Mouse (Mus musculus) liver, embryonic 16.5 days (tissue): ENCODE results near the gene Dync2h1. TPM values are rescaled to one million over a fixed set of nuclear protein-coding genes. Genes with fewer than 3 reads are reported as not detected.
"Not testable (repeated sequence)": the region's sequence is repeated elsewhere in the genome, so short reads cannot be mapped to it uniquely, and the experiment has no call there.

Experiments
- ATAC-seq: fragments of 200-750 bp; cut with Nextera tagmentation; 2 replicates; pipeline ENCODE4 v1.8.0; 2017; ENCODE audit warnings: low read depth, mild to moderate bottlenecking, moderate number of reproducible peaks, moderate library complexity
- H3K27ac ChIP-seq: fragments of 300-500 bp; sonication (generic); 2 replicates; pipeline ENCODE4 v1.5.1; 2014; ENCODE audit warnings: mild to moderate bottlenecking, low read length
- H3K27me3 ChIP-seq: fragments of 300-500 bp; sonication (generic); 2 replicates; pipeline ENCODE4 v1.6.1; 2014; ENCODE audit warnings: low read depth, low read length, mixed read lengths; ENCODE audit not compliant: control insufficient read depth, insufficient read depth
- H3K36me3 ChIP-seq: fragments of 300-500 bp; sonication (generic); 2 replicates; pipeline ENCODE4 v1.6.1; 2014; ENCODE audit warnings: mild to moderate bottlenecking; ENCODE audit not compliant: control insufficient read depth, insufficient read depth
- H3K4me1 ChIP-seq: fragments of 300-500 bp; sonication (generic); 2 replicates; pipeline ENCODE4 v1.6.1; 2014; ENCODE audit warnings: low read depth, low read length, mixed read lengths; ENCODE audit not compliant: control insufficient read depth
- H3K4me2 ChIP-seq: fragments of 300-500 bp; sonication (generic); 2 replicates; pipeline ENCODE4 v1.6.1; 2014; ENCODE audit warnings: low read depth, low read length, mixed read lengths
- H3K4me3 ChIP-seq: fragments of 300-500 bp; sonication (generic); 2 replicates; pipeline ENCODE4 v1.5.1; 2014; ENCODE audit warnings: low read depth, mild to moderate bottlenecking, low read length
- H3K9ac ChIP-seq: fragments of 300-500 bp; sonication (generic); 2 replicates; pipeline ENCODE4 v1.6.1; 2014; ENCODE audit warnings: low read depth, low read length
- H3K9me3 ChIP-seq: fragments of 300-500 bp; sonication (generic); replicated peaks from 2 replicates; pipeline ENCODE4 v1.6.1; 2016; ENCODE audit warnings: low read length; ENCODE audit not compliant: control insufficient read depth
- WGBS: fragments of 180-500 bp; shearing (Covaris S2); extraction: QIAGEN DNeasy Blood & Tissue Kit; methylation state at CpG from one replicate; pipeline ENCODE4 v1.1.7; 2014; ENCODE audit not compliant: insufficient replicate concordance; 5-methylcytosine and 5-hydroxymethylcytosine counted together
- polyA plus RNA-seq: library from polyadenylated mRNA; unstranded; fragments of >200 nt; fragmentation: Nextera tagmentation; extraction: Ambion mirVana; gene quantifications from 2 replicates; pipeline ENCODE4 v1.2.1, GENCODE M21; 2015

Dync2h1 gene
- polyA plus RNA-seq, 1 experiment from 2014 or later: 1.8 TPM

GRCm38 (mm10) chr9:6994275-6994674 is 190.0 kb downstream of the Dync2h1 start:
- H3K9ac ChIP-seq: no peak overlapping the region
- H3K9me3 ChIP-seq: no peaks in the 10 kb centered on the region
- no peak overlapping the region for H3K4me3 ChIP-seq
- no peaks in the 10 kb centered on the region for H3K27me3 ChIP-seq
- no peaks in the 10 kb centered on the region for H3K4me1 ChIP-seq
- ATAC-seq: no peak
- H3K27ac ChIP-seq: no peak overlapping the region
- H3K36me3 ChIP-seq: no peaks in the 10 kb centered on the region
- no peak overlapping the region for H3K4me2 ChIP-seq

GRCm38 (mm10) chr9:6988893-6989685 is 195.2 kb downstream of the Dync2h1 start:
- no peaks in the 10 kb centered on the region for H3K4me1 ChIP-seq
- H3K4me3 ChIP-seq: no peak overlapping the region
- ATAC-seq: no peak
- 67% methylated on average over 3 of the region's 3 CpGs for WGBS
- no peak overlapping the region for H3K9ac ChIP-seq
- H3K4me2 ChIP-seq: no peak overlapping the region
- H3K36me3 ChIP-seq: no peaks in the 10 kb centered on the region
- no peaks in the 10 kb centered on the region for H3K27me3 ChIP-seq
- H3K27ac ChIP-seq: no peak overlapping the region
- H3K9me3 ChIP-seq: no peaks in the 10 kb centered on the region

GRCm38 (mm10) chr9:6986161-6986560 is 198.1 kb downstream of the Dync2h1 start:
- Histone ChIP-seq H3K27ac (no peak overlapping the region), H3K4me1 (no peaks in the 10 kb centered on the region), H3K36me3 (no peaks in the 10 kb centered on the region), H3K4me2 (no peak overlapping the region), H3K27me3 (no peaks in the 10 kb centered on the region), H3K9me3 (no peaks in the 10 kb centered on the region), H3K9ac (no peak overlapping the region), H3K4me3 (no peak overlapping the region)
- ATAC-seq: no peak
- 60% methylated on average over 3 of the region's 3 CpGs for WGBS

GRCm38 (mm10) chr9:6969171-6969570 is 215.1 kb downstream of the Dync2h1 start:
- no peaks in the 10 kb centered on the region for H3K36me3 ChIP-seq
- H3K4me2 ChIP-seq: no peak overlapping the region
- no peak overlapping the region for H3K9ac ChIP-seq
- ATAC-seq: no peak
- no peaks in the 10 kb centered on the region for H3K4me1 ChIP-seq
- H3K27ac ChIP-seq: no peak overlapping the region
- no peaks in the 10 kb centered on the region for H3K27me3 ChIP-seq
- H3K4me3 ChIP-seq: no peak overlapping the region
- 46% methylated on average over 2 of the region's 2 CpGs for WGBS
- no peaks in the 10 kb centered on the region for H3K9me3 ChIP-seq

GRCm38 (mm10) chr9:6965006-6965405 is 219.2 kb downstream of the Dync2h1 start:
- H3K27me3 ChIP-seq: no peaks in the 10 kb centered on the region
- H3K4me2 ChIP-seq: no peak overlapping the region
- no peaks in the 10 kb centered on the region for H3K4me1 ChIP-seq
- WGBS: 75% methylated on average over 3 of the region's 3 CpGs
- no peak overlapping the region for H3K4me3 ChIP-seq
- no peaks in the 10 kb centered on the region for H3K36me3 ChIP-seq
- no peak overlapping the region for H3K9ac ChIP-seq
- no peaks in the 10 kb centered on the region for H3K9me3 ChIP-seq
- no peak for ATAC-seq
- no peak overlapping the region for H3K27ac ChIP-seq

- Histone ChIP-seq H3K4me1 (no peaks in the 10 kb centered on the region), H3K4me3 (no peak overlapping the region), H3K27me3 (no peaks in the 10 kb centered on the region), H3K9ac (no peak overlapping the region), H3K4me2 (no peak overlapping the region), H3K27ac (no peak overlapping the region), H3K9me3 (no peaks in the 10 kb centered on the region), H3K36me3 (no peaks in the 10 kb centered on the region)
- WGBS: 56% methylated on average over 2 of the region's 2 CpGs
- ATAC-seq: no peak
Observed at GRCm38 (mm10) chr9:6958311-6958710, 225.9 kb downstream of the Dync2h1 start.

- no peaks in the 10 kb centered on the region for H3K9me3 ChIP-seq
- 21% methylated on average over 1 of the region's 1 CpGs for WGBS
- no peak for ATAC-seq
- H3K36me3 ChIP-seq: no peaks in the 10 kb centered on the region
- no peak overlapping the region for H3K27ac ChIP-seq
- H3K4me3 ChIP-seq: no peak overlapping the region
- H3K4me2 ChIP-seq: no peak overlapping the region
- H3K27me3 ChIP-seq: no peaks in the 10 kb centered on the region
- H3K4me1 ChIP-seq: no peaks in the 10 kb centered on the region
- no peak overlapping the region for H3K9ac ChIP-seq
Observed at GRCm38 (mm10) chr9:6927399-6928035, 256.7 kb downstream of the Dync2h1 start.

- H3K36me3 ChIP-seq: no peaks in the 10 kb centered on the region
- WGBS: 36% methylated on average over 1 of the region's 1 CpGs
- H3K9me3 ChIP-seq: no peaks in the 10 kb centered on the region
- H3K9ac ChIP-seq: no peak overlapping the region
- no peak overlapping the region for H3K4me2 ChIP-seq
- H3K27ac ChIP-seq: no peak overlapping the region
- no peak for ATAC-seq
- no peak overlapping the region for H3K4me3 ChIP-seq
- no peaks in the 10 kb centered on the region for H3K27me3 ChIP-seq
- no peaks in the 10 kb centered on the region for H3K4me1 ChIP-seq
Observed at GRCm38 (mm10) chr9:6913471-6913870, 270.8 kb downstream of the Dync2h1 start.

- ATAC-seq, H3K4me1 ChIP-seq, H3K4me2 ChIP-seq, H3K4me3 ChIP-seq, H3K27ac ChIP-seq, H3K36me3 ChIP-seq, H3K27me3 ChIP-seq, H3K9ac ChIP-seq, H3K9me3 ChIP-seq: not testable (repeated sequence)
- WGBS: 29% methylated on average over 4 of the region's 4 CpGs
Observed at GRCm38 (mm10) chr9:6910537-6910936, 273.7 kb downstream of the Dync2h1 start.
